In the genomic region with DNA sequence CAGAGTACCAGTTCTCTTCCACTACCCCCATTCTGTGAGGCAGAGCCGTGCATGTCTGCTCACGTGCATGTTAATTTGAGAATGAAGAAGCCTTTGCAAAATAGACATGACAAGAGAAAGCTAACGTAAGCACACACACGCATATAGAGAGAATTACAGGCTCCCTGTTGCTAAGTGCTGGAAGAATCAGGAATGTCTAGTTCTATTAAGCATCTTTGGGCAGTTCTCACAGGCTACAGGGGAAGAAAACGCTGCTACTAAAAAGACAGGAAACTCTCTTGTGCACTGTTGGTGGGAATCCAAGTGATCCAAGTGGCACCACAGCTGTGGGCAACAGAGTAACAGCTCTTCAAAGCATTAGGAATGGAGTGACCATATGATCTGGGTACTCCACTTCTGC, we compare ENCODE assay signal across 23 mouse cellular contexts. TPM values are rescaled to one million over a fixed set of nuclear protein-coding genes. Genes with fewer than 3 reads are reported as not detected.
A peak's percentile ranks its signal among the peaks of the same experiment; 100 is the strongest.
DNase-seq lines count a peak whose midpoint lies in the region; ATAC-seq and TF ChIP-seq lines count a peak whose summit lies in the region.
"Had no signal": no experiment of that assay in that cellular context is flagged by ENCODE, and none has a peak within 500 bp of the region (broad histone marks: within the 10 kb centered on the region; RNA-seq: fewer than 3 reads in every experiment).

No protein-coding gene starts in this region.

- peak overlapping the region; percentile 39; the same call in 1 of the 2 replicates for H3K27ac ChIP-seq in forebrain, embryonic 15.5 days (replicated peaks)
- no peak overlapping the region for H3K27ac ChIP-seq in forebrain, embryonic 10.5 days
- peak overlapping the region; percentile 36 for H3K27ac ChIP-seq in hindbrain, embryonic 15.5 days (replicated peaks)
- H3K27ac ChIP-seq in midbrain, embryonic 14.5 days (replicated peaks; ENCODE audit: low read depth, low read length) = peak overlapping the region; percentile 22; the same call in 1 of the 2 replicates
- H3K27ac ChIP-seq: embryonic facial prominence, embryonic 10.5 days; heart, embryonic 15.5 days; kidney, embryonic 15.5 days had no signal

- no peak overlapping the region for H3K4me3 ChIP-seq in forebrain, embryonic 15.5 days
- no peak overlapping the region for H3K4me3 ChIP-seq in forebrain, embryonic 10.5 days
- H3K4me3 ChIP-seq in hindbrain, embryonic 15.5 days = no peak overlapping the region
- no peak overlapping the region for H3K4me3 ChIP-seq in midbrain, embryonic 14.5 days (replicated peaks; ENCODE audit: low read depth, low read length)
- H3K4me3 ChIP-seq: embryonic facial prominence, embryonic 10.5 days; heart, embryonic 15.5 days; kidney, embryonic 15.5 days had no signal

- TF ChIP-seq POLR2A in brain, embryonic 14.5 days (IDR thresholded peaks at IDR 0.05; ENCODE audit: borderline replicate concordance, extremely low read depth, insufficient read depth, insufficient read length, poor library complexity, severe bottlenecking) = no peak

- DNase-seq in forebrain, embryonic 10.5 days (ENCODE audit: extremely low spot score, low spot score) = no peak
- DNase-seq in brain, embryonic 14.5 days (ENCODE audit: low read depth) = peak; percentile 72
- peak; percentile 47 for DNase-seq in midbrain, embryonic 14.5 days
- DNase-seq in adrenal gland, adult (ENCODE audit: inconsistent age in 2 of 2, low spot score in 1 of 2) = no peak
- no peak for DNase-seq in testis, postnatal 10 days (ENCODE audit: low spot score)
- DNase-seq: adrenal gland, postnatal 14 days; cerebellum, adult 8-10 months; gastrocnemius, postnatal 14 days; heart, postnatal 4 days; kidney, postnatal 4 days; layer of hippocampus, adult 9-11 months; lung, adult 2 months; lung, postnatal 36 days had no signal

- no peak overlapping the region for H3K4me2 ChIP-seq in forebrain, embryonic 15.5 days (replicated peaks)
- H3K4me2 ChIP-seq in hindbrain, embryonic 15.5 days = no peak overlapping the region
- H3K4me2 ChIP-seq in midbrain, embryonic 14.5 days (ENCODE audit: low read length) = no peak overlapping the region
- H3K4me2 ChIP-seq: heart, embryonic 15.5 days; kidney, embryonic 15.5 days; liver, embryonic 11.5 days had no signal

- WGBS in forebrain, embryonic 15.5 days = 21% methylated on average over 5 of the region's 5 CpGs
- WGBS in forebrain, embryonic 10.5 days = 79% methylated on average over 5 of the region's 5 CpGs
- WGBS in hindbrain, embryonic 15.5 days = 13% methylated on average over 5 of the region's 5 CpGs
- 5% methylated on average over 5 of the region's 5 CpGs for WGBS in midbrain, embryonic 14.5 days

- no peaks in the 10 kb centered on the region for H3K27me3 ChIP-seq in forebrain, embryonic 15.5 days
- no peaks in the 10 kb centered on the region for H3K27me3 ChIP-seq in forebrain, embryonic 10.5 days (ENCODE audit: poor library complexity, severe bottlenecking)
- H3K27me3 ChIP-seq in hindbrain, embryonic 15.5 days = no peaks in the 10 kb centered on the region
- no peaks in the 10 kb centered on the region for H3K27me3 ChIP-seq in midbrain, embryonic 14.5 days (ENCODE audit: control insufficient read depth, insufficient read depth, low read length)
- H3K27me3 ChIP-seq: heart, embryonic 15.5 days; kidney, embryonic 15.5 days had no signal

- no peaks in the 10 kb centered on the region for H3K9me3 ChIP-seq in forebrain, embryonic 15.5 days
- no peaks in the 10 kb centered on the region for H3K9me3 ChIP-seq in forebrain, embryonic 10.5 days
- no peaks in the 10 kb centered on the region for H3K9me3 ChIP-seq in hindbrain, embryonic 15.5 days
- no peaks in the 10 kb centered on the region for H3K9me3 ChIP-seq in midbrain, embryonic 14.5 days (ENCODE audit: control insufficient read depth, low read length)
- H3K9me3 ChIP-seq: embryonic facial prominence, embryonic 10.5 days; G1E; heart, embryonic 15.5 days; kidney, embryonic 15.5 days had no signal

- no peak for TF ChIP-seq CTCF in brain, embryonic 14.5 days (IDR thresholded peaks at IDR 0.05; ENCODE audit: borderline replicate concordance, extremely low read depth, insufficient read depth, insufficient read length)

- ATAC-seq in forebrain, embryonic 15.5 days (replicated peaks) = no peak
- 0 out of 2 replicates have a peak, but pooled peaks have one; percentile 47 for ATAC-seq in hindbrain, embryonic 15.5 days (ENCODE audit: low FRiP score, low read depth)
- no peak; the same call in 1 of the 2 replicates for ATAC-seq in midbrain, embryonic 14.5 days (ENCODE audit: low FRiP score, low TSS enrichment)
- no peak for ATAC-seq in granulocyte monocyte progenitor cell, adult 5-6 weeks (replicated peaks; ENCODE audit: poor library complexity, severe bottlenecking)
- ATAC-seq: activated CD4-positive, CD25-positive, alpha-beta regulatory T cell, adult 4 months; intestine, embryonic 16.5 days had no signal

- no peak overlapping the region for H3K9ac ChIP-seq in forebrain, embryonic 15.5 days (replicated peaks)
- no peak overlapping the region for H3K9ac ChIP-seq in hindbrain, embryonic 15.5 days
- H3K9ac ChIP-seq in midbrain, embryonic 14.5 days (replicated peaks; ENCODE audit: low read length) = no peak overlapping the region
- H3K9ac ChIP-seq: heart, embryonic 15.5 days; kidney, embryonic 15.5 days had no signal

- no peaks in the 10 kb centered on the region for H3K36me3 ChIP-seq in forebrain, embryonic 15.5 days
- no peaks in the 10 kb centered on the region for H3K36me3 ChIP-seq in forebrain, embryonic 10.5 days (replicated peaks)
- H3K36me3 ChIP-seq in hindbrain, embryonic 15.5 days = no peaks in the 10 kb centered on the region
- no peaks in the 10 kb centered on the region for H3K36me3 ChIP-seq in midbrain, embryonic 14.5 days (ENCODE audit: control insufficient read depth, insufficient read depth, low read length)
- H3K36me3 ChIP-seq: embryonic facial prominence, embryonic 10.5 days; G1E; heart, embryonic 15.5 days; kidney, embryonic 15.5 days had no signal

- H3K4me1 ChIP-seq in forebrain, embryonic 15.5 days = peaks cover 21% of the 10 kb centered on the region
- peaks cover 15% of the 10 kb centered on the region for H3K4me1 ChIP-seq in forebrain, embryonic 10.5 days
- peaks cover 28% of the 10 kb centered on the region for H3K4me1 ChIP-seq in hindbrain, embryonic 15.5 days (replicated peaks)
- H3K4me1 ChIP-seq in midbrain, embryonic 14.5 days (ENCODE audit: control insufficient read depth, insufficient read depth, low read length) = peaks cover 20% of the 10 kb centered on the region

RNA-seq across cellular contexts. Expression of a gene that starts 43.1 kb away (rescaled TPM):
- 24.5 and 26.8 TPM in 2 replicates for polyA plus RNA-seq in forebrain, embryonic 15.5 days (2015; fragmentation: Nextera tagmentation; extraction: Ambion mirVana)
- polyA plus RNA-seq in forebrain, embryonic 10.5 days (2016; fragmentation: Nextera tagmentation; extraction: Ambion mirVana) = 1.5 and 2.2 TPM in 2 replicates
- 29.5 and 32.0 TPM in 2 replicates for polyA plus RNA-seq in brain, embryonic 14.5 days (2012; rRNA removed)
- 21.2 and 26.0 TPM in 2 replicates for polyA plus RNA-seq in hindbrain, embryonic 15.5 days (2015; fragmentation: Nextera tagmentation; extraction: Ambion mirVana)
- 31.2 and 33.4 TPM in 2 replicates for polyA plus RNA-seq in midbrain, embryonic 14.5 days (2014; fragmentation: Nextera tagmentation; extraction: Ambion mirVana)
- 41.1 and 65.7 TPM in 2 replicates for total RNA-seq in granulocyte monocyte progenitor cell, adult 5-6 weeks (2014; fragmentation: Nextera tagmentation)
- 27.8 and 33.5 TPM in 2 replicates for total RNA-seq in granulocyte monocyte progenitor cell, adult 5-6 weeks (2017)
- polyA plus RNA-seq: G1E had no signal

Comparison
In these comparisons a context has a peak if more than half of its experiments do, and no peak if none do; other contexts are left out.
1. DNase-seq: peak in brain, embryonic 14.5 days (single experiment) and midbrain, embryonic 14.5 days (single experiment); none in forebrain, embryonic 10.5 days (single experiment), adrenal gland, adult (0 of 2) and testis, postnatal 10 days (single experiment).